Mouse (Mus musculus) layer of hippocampus, postnatal 10 days (tissue): Measurements from ENCODE around the gene Fto. TPM values are rescaled to one million over a fixed set of nuclear protein-coding genes. Genes with fewer than 3 reads are reported as not detected.

Experiments
- DNase-seq, 2 experiments: peaks; one replicate each; pipeline ENCODE4 v3.0.0; 2021; ENCODE audit warnings: low spot score in 2 of 2
- total RNA-seq, 2 experiments: library from RNA; stranded (reverse); gene quantifications; 2 replicates each; pipeline ENCODE4 v1.2.3; 2021

Fto gene
- total RNA-seq, 2 experiments from 2014 or later = 116 to 120 TPM

GRCm38 (mm10) chr8:91599349-91599837 lies 286.1 kb downstream of the Fto start:
- DNase-seq = no peak

DNA sequence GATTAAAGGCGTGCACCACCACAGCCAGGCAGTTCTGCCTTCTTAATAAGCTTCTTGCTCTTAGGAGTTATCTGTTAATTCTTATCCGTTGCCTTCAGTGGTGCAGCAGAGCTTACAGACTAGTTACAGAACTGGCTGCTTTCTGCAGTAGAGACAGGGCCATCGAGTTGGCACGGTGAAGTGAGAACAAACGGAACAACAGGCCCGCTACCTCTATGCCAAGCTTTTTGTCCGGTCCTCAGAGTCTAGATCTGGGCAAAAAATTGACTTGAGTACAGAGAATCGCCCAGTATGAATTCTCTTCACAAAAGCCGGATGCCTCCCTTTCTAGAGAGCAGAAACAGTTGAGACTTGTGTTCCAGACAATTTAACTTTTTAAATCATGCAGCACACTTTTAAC lies 290.4 kb downstream of the Fto start:
- no peak for DNase-seq

DNA sequence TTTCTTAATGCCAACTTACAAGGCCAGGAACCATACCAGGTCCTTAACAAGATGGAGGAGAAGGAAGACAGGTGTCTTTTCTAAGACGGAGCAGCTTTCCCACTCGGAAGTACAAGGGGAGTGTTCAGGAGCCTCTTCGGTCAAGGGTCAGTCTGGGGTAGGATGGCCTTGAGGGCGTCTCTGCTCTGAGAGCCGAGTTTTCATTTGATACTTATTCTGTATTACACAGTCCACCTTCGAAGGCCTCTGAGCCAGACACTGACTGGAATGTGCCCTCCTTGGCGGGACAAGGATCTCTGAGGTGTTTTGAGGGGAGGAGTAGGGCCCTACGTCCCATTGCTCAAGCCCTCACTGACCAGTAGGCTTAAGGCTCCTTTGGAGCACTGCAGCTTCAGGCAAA lies 292.6 kb downstream of the Fto start:
- DNase-seq = no peak

- DNase-seq = no peak
Observed at GRCm38 (mm10) chr8:91607091-91607490, 293.8 kb downstream of the Fto start.

DNA sequence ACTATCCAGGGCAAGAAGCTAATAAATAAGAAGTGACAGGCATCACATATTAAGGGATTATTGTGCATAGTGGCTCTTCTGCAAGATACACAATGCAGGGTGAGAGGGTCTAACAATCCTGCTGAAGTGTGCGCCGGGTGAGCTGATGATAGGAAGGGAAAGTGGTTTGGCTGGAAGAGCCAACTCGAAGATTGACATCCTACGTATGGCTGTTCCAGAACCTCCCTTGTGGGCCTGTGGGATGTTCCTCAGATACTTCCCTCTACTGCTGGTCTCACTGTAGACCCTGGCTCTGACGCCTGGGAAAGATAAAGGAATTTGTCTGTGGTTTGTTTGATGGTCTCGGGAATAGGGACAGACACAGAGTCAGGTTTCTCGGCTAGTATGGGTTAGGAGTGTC lies 297.9 kb downstream of the Fto start:
- no peak for DNase-seq

DNA sequence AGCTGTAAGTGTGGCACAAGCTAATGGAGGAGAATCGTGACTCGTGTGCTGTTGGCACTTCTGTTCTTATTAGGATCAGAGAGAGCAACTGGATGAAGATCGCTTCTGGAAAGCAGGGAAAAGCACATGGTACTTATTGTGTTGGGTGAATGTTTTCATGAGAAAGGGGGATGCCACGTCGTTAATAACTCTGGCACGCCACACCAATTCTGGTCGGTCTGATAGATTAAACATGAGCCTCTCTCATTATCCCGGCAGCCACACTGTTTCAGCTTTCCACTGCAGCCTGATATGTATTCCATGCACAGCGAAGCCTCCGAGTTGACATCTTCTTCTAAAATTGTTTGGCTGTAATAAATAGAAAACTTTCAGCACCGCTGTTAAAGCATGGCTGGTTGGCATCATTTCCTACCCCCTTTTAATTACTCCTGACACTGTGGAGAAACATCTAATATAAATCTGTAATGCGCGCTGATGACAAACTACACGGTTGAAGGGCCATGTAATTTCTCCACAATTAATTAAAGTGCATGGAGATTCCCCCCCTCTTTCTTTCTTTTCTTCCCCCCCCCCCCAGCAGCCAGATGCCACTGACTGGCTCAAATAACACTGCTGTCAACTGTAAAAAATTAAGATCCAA lies 298.5 kb downstream of the Fto start:
- DNase-seq = no peak

- no peak for DNase-seq
Observed at GRCm38 (mm10) chr8:91612387-91613130, 299.2 kb downstream of the Fto start.

DNA sequence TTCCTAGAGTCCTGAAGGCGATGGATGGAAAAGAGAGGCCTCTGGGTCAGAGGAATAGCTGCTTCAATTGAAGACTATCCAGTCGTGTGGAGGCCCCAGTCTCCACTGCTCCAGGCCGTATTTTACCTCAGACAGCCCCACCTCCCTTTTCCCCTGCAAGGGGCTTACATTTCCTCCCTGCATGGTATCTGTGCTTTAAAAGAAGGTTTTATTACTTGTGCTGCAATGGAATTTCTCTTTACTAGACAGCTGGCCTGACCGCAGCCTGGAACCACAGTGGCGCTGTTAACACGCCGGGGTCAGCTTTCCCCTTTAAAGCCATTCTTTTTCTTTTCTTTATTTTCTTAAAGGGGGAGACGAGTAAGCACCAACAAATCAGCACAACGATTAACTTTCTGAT lies 300.3 kb downstream of the Fto start:
- no peak for DNase-seq

GRCm38 (mm10) chr8:91615196-91615595 lies 301.9 kb downstream of the Fto start:
- no peak for DNase-seq

- no peak for DNase-seq
Observed at GRCm38 (mm10) chr8:91615781-91616683, 302.7 kb downstream of the Fto start.

GRCm38 (mm10) chr8:91617772-91618171 lies 304.4 kb downstream of the Fto start:
- no peak for DNase-seq

DNA sequence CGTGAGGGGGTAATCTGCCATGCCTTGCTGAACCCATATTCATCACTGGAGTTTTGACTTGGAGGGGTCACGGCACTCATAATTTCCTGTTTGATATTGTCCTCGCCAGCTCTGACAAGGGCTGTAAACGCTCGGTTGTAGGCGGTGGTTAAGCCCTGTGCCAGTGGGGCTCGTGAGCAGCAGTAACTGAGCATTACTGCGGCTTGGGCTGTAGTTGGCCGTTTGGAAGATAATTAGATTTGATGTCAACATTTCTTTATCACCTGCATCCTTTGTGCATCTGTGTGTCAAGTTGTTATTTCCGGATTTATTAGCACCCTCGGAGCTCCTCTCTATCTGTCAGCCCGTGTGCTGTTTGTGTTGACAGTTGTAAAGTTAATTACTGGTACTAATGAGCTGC lies 309.4 kb downstream of the Fto start:
- no peak for DNase-seq

- DNase-seq = peak; percentile 28 to 57
Observed at GRCm38 (mm10) chr8:91625686-91626558, 312.6 kb downstream of the Fto start.

GRCm38 (mm10) chr8:91629594-91629993 lies 316.3 kb downstream of the Fto start:
- DNase-seq = no peak

DNA sequence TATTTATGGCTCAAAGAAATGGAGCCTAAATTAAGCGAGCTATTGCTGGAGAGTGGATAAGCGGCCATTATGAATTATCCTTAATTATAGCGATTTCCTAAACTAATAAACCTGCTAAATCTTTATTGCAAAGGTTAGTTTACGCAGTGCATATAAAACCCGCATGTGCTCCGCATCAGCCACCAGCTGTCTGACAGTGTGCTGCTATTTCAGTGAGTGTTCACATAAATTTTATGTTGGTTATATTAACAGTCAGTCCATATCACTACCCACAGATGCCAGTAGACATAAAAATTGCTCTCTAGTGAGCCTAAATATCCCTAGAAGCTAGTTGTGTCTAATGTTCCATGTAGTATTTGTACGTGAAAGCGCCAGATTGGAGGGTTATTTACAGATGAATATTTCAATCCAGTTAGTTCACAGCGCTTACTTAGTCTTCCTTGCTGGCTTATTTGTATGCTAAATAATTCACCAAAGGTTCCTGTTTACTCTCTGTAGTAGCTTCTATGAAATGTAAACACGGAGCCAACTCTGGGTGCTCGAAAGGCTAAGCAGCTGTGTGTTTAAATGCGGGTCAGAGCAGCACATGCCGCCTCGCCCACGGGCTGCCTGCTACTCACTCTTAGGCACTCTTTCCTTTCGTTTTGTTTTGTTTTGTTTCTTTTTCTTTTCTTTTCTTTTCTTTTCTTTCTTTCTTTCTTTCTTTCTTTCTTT lies 317.2 kb downstream of the Fto start:
- DNase-seq = no peak

- DNase-seq = no peak
Observed at GRCm38 (mm10) chr8:91632411-91632810, 319.1 kb downstream of the Fto start.

- DNase-seq = no peak
Observed at GRCm38 (mm10) chr8:91635406-91635805, 322.1 kb downstream of the Fto start.

- DNase-seq = no peak
Observed at GRCm38 (mm10) chr8:91636887-91637286, 323.6 kb downstream of the Fto start.

DNA sequence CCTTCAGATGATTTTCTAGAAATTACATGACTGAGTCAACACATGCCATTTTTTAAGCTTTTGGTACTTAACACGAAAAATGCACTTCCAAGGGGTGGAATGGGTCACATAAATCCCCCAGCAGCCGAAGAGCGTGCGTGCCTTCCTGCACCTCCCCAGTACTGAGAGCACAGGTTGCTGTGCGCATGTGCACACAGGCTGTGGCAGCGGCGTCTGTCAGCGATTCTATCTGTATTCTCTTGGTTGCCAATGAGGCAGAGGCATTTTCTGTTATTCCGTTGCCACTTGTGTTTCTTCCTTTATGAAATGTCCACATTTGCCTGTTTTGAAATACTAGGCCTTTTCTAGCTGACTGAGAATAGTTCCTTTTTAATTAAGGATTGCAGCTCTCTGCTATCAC lies 324.4 kb downstream of the Fto start:
- DNase-seq = peak; percentile 41 to 56

- no peak for DNase-seq
Observed at GRCm38 (mm10) chr8:91638256-91638655, 324.9 kb downstream of the Fto start.
